Mouse (Mus musculus) cortical plate, adult 2 months (tissue): ENCODE data around the gene Zer1. TPM values are rescaled to one million over a fixed set of nuclear protein-coding genes. Genes with fewer than 3 reads are reported as not detected.

Experiments
- H3K27ac ChIP-seq: fragments of 200-500 bp; 2 replicates; pipeline ENCODE4 v1.5.1; 2012; ENCODE audit warnings: low read length, control low read depth, inconsistent platforms; ENCODE audit not compliant: insufficient read depth
- H3K4me1 ChIP-seq: fragments of 200-500 bp; 2 replicates; pipeline ENCODE4 v1.6.1; 2011; ENCODE audit warnings: low read length; ENCODE audit not compliant: control insufficient read depth, insufficient read depth
- H3K4me3 ChIP-seq: fragments of 200-500 bp; 2 replicates; pipeline ENCODE4 v1.5.1; 2011; ENCODE audit warnings: mild to moderate bottlenecking, low read length, control low read depth; ENCODE audit not compliant: insufficient read depth
- CTCF ChIP-seq: fragments of 200-500 bp; IDR thresholded peaks from 2 replicates; pipeline ENCODE4 v1.5.1; 2011; ENCODE audit warnings: mild to moderate bottlenecking, control low read depth, low read length; ENCODE audit not compliant: insufficient read depth; ENCODE audit errors: extremely low read depth
- POLR2A ChIP-seq: fragments of 200-500 bp; IDR thresholded peaks from 2 replicates; pipeline ENCODE4 v1.6.1; 2011; ENCODE audit warnings: mild to moderate bottlenecking, low read length, control low read depth; ENCODE audit not compliant: insufficient read depth; ENCODE audit errors: extremely low read depth
- polyA plus RNA-seq: library from polyadenylated mRNA; depleted of rRNA; stranded (reverse); fragments of >200 nt; gene quantifications from 2 replicates; pipeline ENCODE4 v1.2.3, GENCODE M21; 2012

Zer1 gene
- polyA plus RNA-seq, 1 experiment: 155 TPM

- no peak overlapping the region for H3K27ac ChIP-seq
- H3K4me3 ChIP-seq: no peak overlapping the region
- no peak for TF ChIP-seq POLR2A
- TF ChIP-seq CTCF: no peak
- H3K4me1 ChIP-seq: no peaks in the 10 kb centered on the region
Observed at GRCm38 (mm10) chr2:30080181-30080800, 44.1 kb downstream of the Zer1 start.

GRCm38 (mm10) chr2:30078760-30079159, 45.6 kb downstream of the Zer1 start:
- Histone ChIP-seq H3K27ac (no peak overlapping the region), H3K4me3 (no peak overlapping the region), H3K4me1 (no peaks in the 10 kb centered on the region)
- no peak for TF ChIP-seq CTCF
- no peak for TF ChIP-seq POLR2A

- no peak overlapping the region for H3K4me3 ChIP-seq
- no peaks in the 10 kb centered on the region for H3K4me1 ChIP-seq
- H3K27ac ChIP-seq: no peak overlapping the region
- no peak for TF ChIP-seq CTCF
- TF ChIP-seq POLR2A: no peak
Observed at GRCm38 (mm10) chr2:30078349-30078712, 46.1 kb downstream of the Zer1 start.

GRCm38 (mm10) chr2:30077502-30078348, 46.7 kb downstream of the Zer1 start, which contains the start of gene Pkn3:
TSS of gene Pkn3 (plus strand) at chr2:30077684.
- Histone ChIP-seq H3K4me1 (no peaks in the 10 kb centered on the region), H3K4me3 (peak within 1 kb of the TSS; percentile 4; the same call in 1 of the 2 replicates), H3K27ac (no peak within 1 kb of the TSS)
- TF ChIP-seq CTCF (peak; percentile 75), POLR2A (no peak)

- TF ChIP-seq POLR2A (no peak), CTCF (no peak)
- Histone ChIP-seq H3K27ac (no peak overlapping the region), H3K4me1 (no peaks in the 10 kb centered on the region), H3K4me3 (0 out of 2 replicates have a peak overlapping the region, but pooled peaks have one; percentile 4)
Observed at GRCm38 (mm10) chr2:30076959-30077358, 47.4 kb downstream of the Zer1 start.

GRCm38 (mm10) chr2:30076439-30076838, 47.9 kb downstream of the Zer1 start:
- no peak overlapping the region for H3K27ac ChIP-seq
- no peak overlapping the region for H3K4me3 ChIP-seq
- TF ChIP-seq CTCF (no peak), POLR2A (no peak)
- H3K4me1 ChIP-seq: no peaks in the 10 kb centered on the region

- Histone ChIP-seq H3K4me1 (no peaks in the 10 kb centered on the region), H3K27ac (no peak overlapping the region), H3K4me3 (no peak overlapping the region)
- TF ChIP-seq CTCF: no peak
- TF ChIP-seq POLR2A: no peak
Observed at GRCm38 (mm10) chr2:30075625-30076024, 48.8 kb downstream of the Zer1 start.

- Histone ChIP-seq H3K4me1 (no peaks in the 10 kb centered on the region), H3K4me3 (no peak overlapping the region), H3K27ac (no peak overlapping the region)
- TF ChIP-seq CTCF (no peak), POLR2A (0 out of 2 replicates have a peak, but pooled peaks have one; percentile 5)
Observed at GRCm38 (mm10) chr2:30073285-30073684, 51.1 kb downstream of the Zer1 start.

- H3K4me3 ChIP-seq: no peak overlapping the region
- H3K4me1 ChIP-seq: peaks cover 2% of the 10 kb centered on the region
- TF ChIP-seq POLR2A: no peak
- TF ChIP-seq CTCF: no peak
- no peak overlapping the region for H3K27ac ChIP-seq
Observed at GRCm38 (mm10) chr2:30072875-30073274, 51.5 kb downstream of the Zer1 start.

- H3K4me1 ChIP-seq: peaks cover 4% of the 10 kb centered on the region
- H3K4me3 ChIP-seq: peak overlapping the region; percentile 88; the same call in 1 of the 2 replicates
- TF ChIP-seq CTCF (no peak), POLR2A (no peak)
- H3K27ac ChIP-seq: no peak overlapping the region
Observed at GRCm38 (mm10) chr2:30067962-30068361, 56.4 kb downstream of the Zer1 start.
